Mouse (Mus musculus) thymus, adult 2 months (tissue): ENCODE data around the gene Sfn.

Experiments used
- CTCF ChIP-seq: fragments of 200-500 bp; IDR thresholded peaks from 2 replicates; pipeline ENCODE4 v1.5.1; 2012; ENCODE audit warnings: mild to moderate bottlenecking, control low read depth, low read length, moderate library complexity, borderline replicate concordance; ENCODE audit not compliant: control insufficient read depth, poor library complexity, insufficient read depth; ENCODE audit errors: extremely low read depth
- POLR2A ChIP-seq: fragments of 200-500 bp; IDR thresholded peaks from 2 replicates; pipeline ENCODE4 v1.6.1; 2012; ENCODE audit warnings: mild to moderate bottlenecking, low read length, control low read depth, moderate library complexity; ENCODE audit not compliant: control insufficient read depth, poor library complexity, insufficient read depth; ENCODE audit errors: extremely low read depth

GRCm38 (mm10) chr4:133631769-133632411 is 29.9 kb upstream of the Sfn start:
- TF ChIP-seq CTCF (no peak), POLR2A (no peak)
